Mouse (Mus musculus): ENCODE measurements around the gene Arel1.
A peak's percentile ranks its signal among the peaks of the same experiment; 100 is the strongest.

Arel1 gene

DNA sequence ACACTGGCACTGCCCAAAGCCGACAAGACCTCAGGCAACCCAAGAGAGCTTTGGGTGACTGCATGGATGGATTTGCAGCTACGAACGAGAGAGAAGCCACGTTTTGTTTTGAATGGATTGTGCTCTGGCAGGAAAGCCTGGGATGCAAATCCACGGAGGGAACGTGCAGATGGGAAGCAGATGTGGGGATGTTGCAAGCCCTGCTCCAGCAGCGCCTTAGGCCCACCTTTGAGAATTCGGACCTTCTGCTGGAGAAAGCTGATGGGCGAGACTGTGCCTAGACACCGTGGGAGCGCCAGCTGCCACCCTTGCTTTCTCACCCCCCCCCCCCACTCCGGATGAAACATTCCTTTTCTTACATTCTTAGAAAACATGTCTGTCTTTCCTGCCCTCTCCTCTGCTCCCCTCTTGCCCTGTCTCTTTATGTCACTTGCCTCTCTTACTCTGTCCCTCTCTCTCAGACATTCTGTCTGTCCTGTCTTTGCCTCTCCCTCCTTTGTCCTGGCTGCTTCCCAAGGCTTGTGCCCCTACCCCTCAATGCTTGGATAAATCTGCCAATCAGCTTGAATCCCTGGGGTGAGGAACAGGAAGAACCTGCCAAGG, 63.6 kb downstream of the Arel1 start:
- DNase-seq (ENCODE audit: low spot score in 2 of 2), result no peak

DNA sequence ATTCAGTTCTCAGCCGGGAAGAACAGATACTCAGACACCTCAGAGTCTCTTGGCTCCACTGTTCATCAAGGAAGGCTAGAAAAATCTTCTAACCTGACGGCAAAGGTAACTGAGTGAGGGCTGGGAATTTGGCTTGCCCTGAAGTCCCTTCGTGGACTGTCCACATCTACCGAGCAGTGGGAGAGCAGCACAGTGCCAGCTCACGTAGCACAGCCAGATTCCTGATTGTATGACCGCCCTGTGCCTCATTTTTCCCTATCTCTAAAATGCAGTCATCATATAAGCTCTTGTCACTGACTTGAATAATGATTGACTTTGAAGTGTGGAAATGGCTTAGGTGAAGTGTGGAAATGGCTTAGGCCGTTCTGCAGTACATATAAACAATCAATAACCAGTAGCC, 66.3 kb downstream of the Arel1 start:
- DNase-seq (ENCODE audit: low spot score in 2 of 2), result no peak

DNA sequence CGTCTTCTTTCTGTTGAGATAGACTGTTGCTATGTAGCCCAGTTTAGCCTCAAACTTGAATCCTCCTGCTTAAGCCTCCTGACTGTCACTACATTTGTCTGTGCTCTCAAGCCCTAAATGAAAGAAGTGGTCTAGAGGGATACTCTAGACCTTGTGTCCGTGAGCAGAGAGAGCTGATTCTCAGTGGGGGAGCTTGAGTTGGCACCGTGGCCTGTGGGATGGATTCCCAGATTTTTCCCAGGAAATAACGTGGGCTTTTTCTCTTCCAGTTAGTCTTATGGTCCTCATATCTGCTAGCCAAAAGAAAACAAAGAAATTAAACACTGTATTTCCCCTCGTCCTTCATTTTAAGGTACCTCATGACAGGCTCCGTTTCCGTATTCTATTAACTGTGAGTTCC, 70.4 kb downstream of the Arel1 start:
- no peak for DNase-seq (ENCODE audit: low spot score in 2 of 2)

DNA sequence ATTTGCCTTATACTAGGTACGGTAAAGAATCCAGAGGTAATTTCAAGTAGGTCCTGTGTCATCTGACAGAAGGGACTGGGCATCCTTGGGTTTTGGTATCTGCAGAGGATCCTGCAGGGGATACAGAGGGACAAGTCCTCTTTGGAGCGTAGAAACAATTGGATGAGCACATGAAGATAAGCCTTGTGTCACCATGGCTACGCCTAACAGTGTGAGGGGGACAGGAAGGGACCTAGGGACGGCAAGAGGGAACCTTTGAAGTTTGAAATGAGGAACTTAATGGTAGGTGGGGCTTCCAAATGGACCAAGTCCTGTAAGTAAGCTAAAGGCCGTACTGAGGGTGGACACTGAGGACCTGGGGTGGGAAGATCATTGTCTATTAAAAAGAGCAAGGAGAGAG, 73.4 kb downstream of the Arel1 start:
- DNase-seq (ENCODE audit: low spot score in 2 of 2), result no peak

DNA sequence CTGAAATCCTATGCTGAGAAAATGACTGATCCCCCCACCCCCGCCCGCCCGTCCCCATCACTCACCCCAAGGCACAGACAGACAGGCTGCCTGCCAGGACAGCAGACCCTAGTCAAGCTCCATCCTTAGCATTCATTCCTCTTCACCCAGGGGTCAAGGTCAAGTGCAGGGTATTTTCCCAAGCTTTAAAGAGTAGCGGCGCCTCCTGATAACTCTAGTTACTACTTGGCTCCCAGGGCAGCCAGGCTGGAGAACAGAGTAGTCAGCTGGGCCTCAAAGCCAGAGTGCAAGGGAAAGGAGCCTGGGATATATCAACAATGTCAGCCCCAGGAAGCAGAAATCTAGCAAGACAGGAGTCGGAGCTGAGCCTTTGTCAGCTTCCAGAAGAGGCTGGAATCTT, 74.5 kb downstream of the Arel1 start:
- no peak for DNase-seq (ENCODE audit: low spot score in 2 of 2)

DNA sequence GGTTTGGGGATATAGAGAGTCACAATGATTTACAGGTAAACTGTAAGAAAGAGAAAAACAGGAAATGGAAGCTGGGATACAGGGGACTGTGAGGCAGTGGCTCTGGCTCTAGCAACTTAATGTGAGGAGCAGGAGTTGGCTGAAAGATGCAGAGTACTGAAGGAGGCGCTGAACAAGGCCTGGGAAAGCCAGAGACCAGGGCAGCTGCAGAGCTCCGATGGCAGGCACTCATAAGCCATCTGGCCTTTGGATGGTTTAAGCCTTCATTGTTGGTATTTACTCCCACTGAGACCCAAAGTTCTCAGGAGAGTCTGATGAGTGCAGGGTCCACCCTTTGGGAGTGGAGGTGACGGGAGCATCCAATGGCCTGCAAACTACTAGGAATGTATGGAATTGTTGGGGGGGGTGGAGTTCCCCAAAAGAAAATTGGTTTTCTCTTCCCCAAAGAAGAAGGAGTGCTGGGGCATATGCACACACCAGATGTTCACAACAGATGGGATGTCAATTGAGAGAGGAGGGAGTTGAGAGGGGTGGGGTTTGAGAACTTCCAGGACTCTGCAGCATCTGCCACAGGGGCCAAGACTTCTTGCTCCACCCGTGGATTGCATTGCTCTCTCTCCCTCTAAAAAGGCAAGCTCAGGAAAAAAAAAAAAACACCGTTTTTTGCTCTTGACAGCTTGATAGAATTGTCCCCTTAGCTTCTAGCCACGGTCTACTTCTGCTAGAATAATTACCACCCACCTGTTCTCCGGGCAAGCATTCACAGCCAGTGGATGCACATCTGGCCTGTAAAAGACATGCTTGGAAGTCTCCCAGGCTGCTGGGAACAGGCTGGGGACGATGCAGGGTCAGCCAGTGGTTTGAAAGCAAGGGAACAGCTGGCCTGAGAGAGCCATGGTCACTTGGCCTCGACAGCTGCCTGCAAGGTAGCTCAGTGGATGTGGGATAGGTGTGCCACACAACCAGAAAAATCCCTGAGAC, 76.8 kb downstream of the Arel1 start:
- no peak for DNase-seq (ENCODE audit: low spot score in 2 of 2)

DNA sequence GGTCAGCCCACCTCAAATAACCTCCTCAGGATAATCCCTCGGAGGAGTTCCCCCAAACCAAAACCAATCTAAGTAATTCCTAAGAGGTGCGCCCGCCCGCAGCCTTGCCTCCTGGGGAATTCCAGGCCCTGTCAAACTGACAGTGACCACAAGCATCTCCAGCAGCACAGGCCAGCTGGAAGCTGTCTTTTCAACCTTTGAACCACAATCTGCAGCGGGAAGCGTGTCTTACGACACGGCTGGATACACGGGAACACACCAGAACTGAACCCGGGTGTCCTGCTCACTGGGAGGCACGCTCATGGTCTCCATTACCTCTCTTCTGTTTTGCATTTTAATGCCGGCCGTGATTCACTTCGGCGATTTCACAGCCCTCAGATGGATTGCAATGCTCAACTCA, 80.4 kb downstream of the Arel1 start:
- no peak for DNase-seq (ENCODE audit: low spot score in 2 of 2)

DNA sequence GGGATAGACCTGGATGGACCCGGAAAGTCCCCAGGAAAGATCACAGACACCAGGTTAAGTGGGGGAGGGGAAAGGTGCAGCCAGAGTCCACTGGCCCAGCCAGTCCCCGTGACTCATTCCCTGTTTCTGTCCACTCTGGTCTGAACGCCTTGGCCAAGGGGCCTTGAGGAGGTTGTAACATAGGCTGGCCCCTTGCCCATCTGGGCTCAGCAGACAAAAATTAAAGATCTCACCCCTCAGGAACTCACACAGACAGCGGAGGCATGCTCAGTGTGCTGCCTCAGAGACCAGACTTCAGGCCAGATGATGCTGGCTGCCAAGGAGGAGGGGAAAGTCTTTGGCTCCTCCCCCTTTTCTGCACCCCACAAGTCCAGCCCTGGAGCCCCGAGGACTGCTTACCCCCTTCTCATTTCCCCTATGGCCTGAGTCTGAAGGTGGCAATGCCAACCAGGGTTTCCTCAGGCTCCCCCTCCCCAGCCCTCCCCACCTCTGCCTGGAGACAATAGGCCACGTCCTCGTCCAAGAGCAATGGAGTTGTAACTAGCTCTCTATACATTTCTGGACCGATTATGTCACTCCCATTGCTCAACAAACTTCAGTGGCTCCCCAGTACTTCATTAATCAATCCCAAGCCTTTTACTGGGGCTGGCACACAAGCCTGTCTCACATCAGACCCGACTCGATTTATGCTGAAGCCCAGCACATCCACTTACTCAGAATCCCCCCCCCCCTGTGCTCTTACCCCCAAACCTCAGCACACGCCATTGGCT, 85.4 kb downstream of the Arel1 start:
- no peak for DNase-seq (ENCODE audit: low spot score in 2 of 2)

DNA sequence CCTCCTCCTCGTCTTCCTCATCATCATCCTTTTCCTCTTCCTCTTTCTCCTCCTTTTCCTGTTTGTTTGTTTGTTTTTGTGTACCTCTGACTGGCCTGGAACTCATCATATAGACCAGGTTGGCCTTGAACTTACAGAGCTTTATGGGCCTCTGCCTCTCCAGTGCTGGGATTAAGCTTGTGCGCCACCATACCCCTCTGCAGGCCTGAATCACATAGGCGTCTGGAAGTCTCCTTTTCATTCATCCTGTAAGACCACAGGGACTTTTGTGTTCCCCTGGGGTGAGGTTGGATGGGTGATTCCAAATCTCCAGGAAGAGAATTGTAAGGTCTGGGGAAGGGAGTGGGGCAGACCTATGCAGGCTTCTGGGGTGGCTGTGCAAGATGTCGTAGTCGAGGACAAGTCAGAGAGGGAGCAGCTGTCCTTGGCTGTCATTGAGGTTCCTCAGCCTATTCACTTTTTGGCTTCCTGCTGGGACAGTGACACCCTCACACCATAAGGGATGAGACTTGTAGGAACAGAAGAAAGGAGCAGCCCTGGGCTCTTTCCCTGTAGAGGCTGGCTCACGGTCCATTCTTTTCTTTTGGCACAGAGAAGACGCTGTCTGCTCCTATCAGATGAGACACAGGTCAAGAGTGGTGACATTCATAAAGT, 86.2 kb downstream of the Arel1 start:
- no peak for DNase-seq (ENCODE audit: low spot score in 2 of 2)

DNA sequence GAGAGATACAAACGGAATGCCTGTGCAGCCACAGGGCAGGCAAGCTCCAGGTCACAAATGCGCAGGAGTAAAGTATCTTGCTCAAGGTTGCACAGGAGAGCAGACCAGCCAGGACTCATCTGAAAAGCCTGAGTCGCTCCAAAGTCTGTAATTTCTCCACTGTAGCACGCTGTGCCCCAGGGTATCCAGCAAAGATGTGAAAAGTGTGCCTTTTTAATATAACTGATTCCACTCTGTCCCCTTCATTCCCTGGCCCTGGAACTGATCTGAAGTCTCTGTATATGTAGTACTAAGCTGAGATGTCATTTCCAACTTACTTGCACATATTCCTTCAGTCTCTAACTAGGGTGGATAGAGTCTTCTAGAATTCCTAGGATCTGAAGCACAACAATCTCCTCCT, 87.9 kb downstream of the Arel1 start:
- DNase-seq (ENCODE audit: low spot score in 2 of 2), result no peak

DNA sequence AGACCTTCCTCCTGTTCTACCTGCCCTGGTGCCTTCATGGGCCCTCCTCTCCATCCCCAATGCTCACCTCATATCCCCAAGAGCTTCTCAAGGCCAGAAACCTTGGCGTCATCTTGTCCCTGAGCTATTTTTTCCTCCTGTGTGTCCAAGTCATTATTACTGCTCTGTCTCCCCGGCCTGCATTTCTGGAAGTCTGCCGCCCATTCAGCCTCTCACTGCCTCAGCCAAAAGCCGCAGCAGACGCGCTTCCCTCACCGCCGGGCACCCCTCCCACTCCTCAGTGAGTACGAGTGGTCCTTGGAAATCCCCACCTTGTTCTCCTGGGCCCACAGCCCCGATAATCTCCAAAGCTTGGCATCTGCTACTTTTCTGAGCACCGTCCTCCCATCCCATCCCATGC, 90.6 kb downstream of the Arel1 start:
- DNase-seq (ENCODE audit: low spot score in 2 of 2), result no peak

DNA sequence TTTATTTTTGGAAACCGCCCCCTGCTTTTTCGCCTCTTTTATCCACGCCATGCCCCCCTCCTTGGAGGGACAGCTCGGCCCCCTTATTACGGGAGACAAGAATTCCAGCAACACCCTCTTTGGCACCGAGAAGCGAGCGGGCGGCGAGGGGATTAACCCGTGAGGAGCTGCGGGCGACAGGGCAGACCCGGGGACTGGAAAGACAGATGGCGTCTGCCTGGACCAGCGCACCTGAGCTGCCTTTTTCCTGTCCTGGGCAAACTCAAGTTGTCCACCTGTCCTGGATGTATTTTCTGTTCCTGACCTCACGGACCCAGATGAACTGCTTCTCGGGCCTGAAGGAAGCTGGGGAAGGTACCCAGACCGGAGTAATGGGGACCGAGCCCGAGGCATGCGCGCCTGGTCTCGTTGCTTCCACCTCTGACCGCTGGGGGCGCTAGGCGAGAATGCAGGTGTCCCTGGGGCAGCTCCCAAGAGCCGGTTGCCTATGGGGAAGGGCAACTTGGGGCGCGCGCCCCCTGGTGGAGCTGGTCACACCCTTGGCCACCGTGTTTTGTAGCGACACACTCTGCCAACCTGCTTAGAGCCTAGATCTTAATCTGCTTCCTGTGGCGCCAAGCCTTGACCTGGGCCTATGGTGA, 94.1 kb downstream of the Arel1 start, which contains the start of gene Ltbp2:
Gene Ltbp2 (minus strand): TSS at position 52 of the 641 bp plus-strand sequence.
- DNase-seq (ENCODE audit: low spot score in 2 of 2), result peak; percentile 83 to 91

DNA sequence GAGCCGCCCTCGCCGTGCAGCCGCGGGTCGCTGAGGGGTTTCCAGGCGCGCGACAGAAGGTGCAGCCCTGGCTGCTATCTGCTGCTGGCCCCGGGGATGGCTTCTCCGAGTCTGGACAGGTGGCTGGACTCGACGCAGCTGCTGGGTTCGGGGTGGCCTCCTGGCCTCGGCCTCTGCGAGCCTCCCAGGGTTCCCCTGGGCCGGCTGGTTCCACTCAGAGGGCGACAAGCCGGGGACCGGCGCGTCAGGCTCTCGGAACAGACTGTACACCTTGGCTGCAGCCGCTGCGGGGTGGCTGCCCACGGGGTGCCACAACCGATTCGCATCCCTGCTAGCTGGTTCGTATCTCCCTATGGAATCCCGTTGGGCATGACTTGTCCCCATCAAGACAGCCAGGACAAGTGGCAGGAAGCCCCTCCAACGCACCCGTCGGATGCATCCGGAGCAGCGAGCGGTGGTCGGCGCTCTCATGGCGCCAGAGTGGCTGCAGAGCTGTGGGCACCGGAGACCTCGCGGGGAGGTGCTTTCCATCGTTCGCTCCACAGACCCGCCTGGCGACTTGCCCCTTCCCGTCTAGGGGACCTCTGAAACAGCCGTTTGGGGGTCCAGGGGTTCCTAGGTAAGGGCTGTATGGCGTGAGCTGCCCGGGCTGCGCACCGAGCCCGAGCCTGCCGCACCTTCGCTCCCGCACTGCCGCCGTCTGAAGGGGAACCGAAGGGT, 94.8 kb downstream of the Arel1 start:
- no peak for DNase-seq (ENCODE audit: low spot score in 2 of 2)

DNA sequence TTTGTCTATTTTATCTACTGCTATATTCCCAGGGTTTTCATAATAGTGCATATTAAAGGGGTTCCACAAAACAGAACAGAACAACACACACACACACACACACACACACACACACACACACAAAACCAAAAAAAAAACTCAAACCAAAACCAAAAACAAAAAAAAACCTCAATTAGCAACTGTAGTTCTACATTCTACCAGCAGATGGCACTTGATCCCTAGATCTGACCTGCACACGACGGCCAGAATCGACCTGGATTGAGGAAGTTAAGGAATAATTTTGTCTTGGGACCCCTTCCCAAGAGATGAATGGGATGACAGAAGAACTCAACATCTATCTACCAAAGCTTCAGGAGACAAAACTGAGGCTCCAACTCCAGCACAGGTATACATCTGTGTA, 97.3 kb downstream of the Arel1 start:
- no peak for DNase-seq (ENCODE audit: low spot score in 2 of 2)

DNA sequence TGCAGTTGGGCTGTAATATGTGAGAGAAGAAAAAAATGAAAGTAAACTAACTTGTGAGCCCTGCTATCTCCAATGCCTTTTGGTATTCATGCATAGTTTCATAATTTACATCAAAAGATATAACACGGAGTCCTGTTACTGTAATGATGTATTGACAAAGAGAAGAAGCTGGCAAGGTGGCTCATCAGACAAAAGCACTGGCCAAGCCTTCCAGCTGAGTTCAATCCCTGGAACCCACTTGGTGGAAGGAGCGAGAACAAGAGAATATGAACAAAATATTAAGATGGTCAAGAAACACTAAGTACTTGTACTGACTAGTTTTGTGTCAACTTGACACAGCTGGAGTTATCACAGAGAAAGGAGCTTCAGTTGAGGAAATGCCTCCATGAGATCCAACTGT, 98.4 kb downstream of the Arel1 start:
- DNase-seq (ENCODE audit: low spot score in 2 of 2), result no peak

All from spleen, postnatal 14 days (tissue).